Mouse (Mus musculus) adrenal gland, adult (tissue): ENCODE measurements around the gene Gsap.
"Not testable (repeated sequence)": the region's sequence is repeated elsewhere in the genome, so short reads cannot be mapped to it uniquely, and the experiment has no call there.

Experiments
- DNase-seq, 2 experiments: peaks; one replicate each; pipeline ENCODE4 v3.0.0; 2022 to 2023; ENCODE audit warnings: low spot score in 1 of 2; ENCODE audit not compliant: inconsistent age in 2 of 2

Gene Gsap

GRCm38 (mm10) chr5:21300058-21300457 is 114.0 kb downstream of the Gsap start:
- DNase-seq: no peak

GRCm38 (mm10) chr5:21301011-21301410 is 115.0 kb downstream of the Gsap start:
- no peak for DNase-seq

GRCm38 (mm10) chr5:21307165-21307564 is 121.1 kb downstream of the Gsap start:
- DNase-seq: no peak

GRCm38 (mm10) chr5:21314696-21315095 is 128.6 kb downstream of the Gsap start:
- no peak for DNase-seq

GRCm38 (mm10) chr5:21320138-21320537 is 134.1 kb downstream of the Gsap start:
- DNase-seq: no peak

GRCm38 (mm10) chr5:21326494-21326893 is 140.4 kb downstream of the Gsap start:
- peak; percentile 60 to 90 for DNase-seq

- DNase-seq: no peak
Measured at GRCm38 (mm10) chr5:21328560-21328959, 142.5 kb downstream of the Gsap start.

- DNase-seq: peak in 1 of 2 experiments; percentile 35
Measured at GRCm38 (mm10) chr5:21329672-21330665, 143.9 kb downstream of the Gsap start.

- DNase-seq: peak in 1 of 2 experiments; percentile 53
Measured at GRCm38 (mm10) chr5:21331656-21332055, 145.6 kb downstream of the Gsap start.

- peak in 1 of 2 experiments; percentile 26 for DNase-seq
Measured at GRCm38 (mm10) chr5:21332119-21332518, 146.1 kb downstream of the Gsap start.

- DNase-seq: not testable (repeated sequence)
Measured at GRCm38 (mm10) chr5:21342265-21342664, 156.2 kb downstream of the Gsap start.

GRCm38 (mm10) chr5:21348366-21348765 is 162.3 kb downstream of the Gsap start:
- peak; percentile 43 to 76 for DNase-seq

- no peak for DNase-seq
Measured at GRCm38 (mm10) chr5:21351678-21352077, 165.6 kb downstream of the Gsap start.

- peak in 1 of 2 experiments; percentile 17 for DNase-seq
Measured at GRCm38 (mm10) chr5:21358648-21359047, 172.6 kb downstream of the Gsap start.

- DNase-seq: no peak
Measured at GRCm38 (mm10) chr5:21363343-21363742, 177.3 kb downstream of the Gsap start.
